Mouse (Mus musculus): ENCODE results near the gene Yeats2.

DNA sequence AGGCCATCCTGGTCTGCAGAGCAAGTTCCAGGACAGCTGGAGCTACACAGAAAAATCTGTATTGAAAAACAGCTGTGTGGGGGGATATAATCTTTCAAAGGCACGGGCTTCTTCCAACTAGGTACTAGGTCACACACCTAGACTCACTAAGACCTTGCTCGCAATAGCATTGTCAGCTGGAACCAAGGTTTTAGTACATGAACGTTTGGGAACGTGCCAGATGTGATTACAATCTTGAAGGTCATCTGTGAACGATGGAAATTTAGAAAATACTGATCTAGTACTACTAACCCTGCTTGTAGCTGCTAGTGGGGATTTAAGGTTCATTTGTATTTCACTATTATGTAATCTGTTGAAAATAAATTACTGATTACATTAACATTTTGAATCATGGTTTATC, 11.1 kb downstream of the Yeats2 start:
- TF ChIP-seq POLR2A (IDR thresholded peaks at IDR 0.05; ENCODE audit: insufficient read depth, low read depth, low read length) (no peak), CTCF (IDR thresholded peaks at IDR 0.05; ENCODE audit: insufficient read depth, low read depth, low read length) (no peak)
